Mouse (Mus musculus): ENCODE measurements around the gene Jade1.

GRCm38 (mm10) chr3:41586917-41587316 lies 31.4 kb downstream of the Jade1 start:
- TF ChIP-seq CTCF (IDR thresholded peaks at IDR 0.05; ENCODE audit: insufficient read depth, low read length) (no peak), POLR2A (IDR thresholded peaks at IDR 0.05; ENCODE audit: borderline replicate concordance, extremely low read depth, low read depth, low read length) (no peak)
